Mouse (Mus musculus): Measurements from ENCODE around the gene Aanat.

- TF ChIP-seq CTCF (IDR thresholded peaks at IDR 0.05; ENCODE audit: control insufficient read depth, insufficient read depth, insufficient replicate concordance, low read depth, low read length) (no peak), POLR2A (IDR thresholded peaks at IDR 0.05; ENCODE audit: control insufficient read depth, low read depth, low read length) (no peak)
These were observed 43.2 kb downstream of the Aanat start for GRCm38 (mm10) chr11:116629472-116629871.

Measured in testis, adult 2 months (tissue).